Mouse (Mus musculus) midbrain, postnatal 0 days (tissue): ENCODE measurements around the gene Kcnma1. TPM values are rescaled to one million over a fixed set of nuclear protein-coding genes. Genes with fewer than 3 reads are reported as not detected.

Source experiments
- ATAC-seq: fragments of 200-750 bp; cut with Nextera tagmentation; 2 replicates; pipeline ENCODE4 v1.8.0; 2017; ENCODE audit warnings: moderate number of reproducible peaks, mild to moderate bottlenecking, moderate TSS enrichment, moderate library complexity; ENCODE audit not compliant: low FRiP score
- DNase-seq: peaks from one replicate; pipeline ENCODE4 v3.0.0-alpha.2; 2015; ENCODE audit warnings: low spot score
- H3K27ac ChIP-seq: fragments of 300-500 bp; sonication (generic); 2 replicates; pipeline ENCODE4 v1.5.1; 2014; ENCODE audit warnings: low read depth, mild to moderate bottlenecking, low read length, mixed read lengths
- H3K27me3 ChIP-seq: fragments of 300-500 bp; sonication (generic); 2 replicates; pipeline ENCODE4 v1.6.1; 2014; ENCODE audit warnings: low read length, control low read depth, mixed read lengths; ENCODE audit not compliant: insufficient read depth
- H3K36me3 ChIP-seq: fragments of 300-500 bp; sonication (generic); 2 replicates; pipeline ENCODE4 v1.6.1; 2014; ENCODE audit warnings: low read length, control low read depth, mixed read lengths; ENCODE audit not compliant: insufficient read depth
- H3K4me1 ChIP-seq: fragments of 300-500 bp; sonication (generic); 2 replicates; pipeline ENCODE4 v1.6.1; 2014; ENCODE audit warnings: mild to moderate bottlenecking, control low read depth, antibody characterized with exemption, low read length, mixed read lengths; ENCODE audit not compliant: insufficient read depth
- H3K4me2 ChIP-seq: fragments of 300-500 bp; sonication (generic); 2 replicates; pipeline ENCODE4 v1.6.1; 2014; ENCODE audit warnings: low read depth, mild to moderate bottlenecking, low read length, mixed read lengths; ENCODE audit not compliant: poor library complexity, severe bottlenecking
- H3K4me3 ChIP-seq: fragments of 300-500 bp; sonication (generic); 2 replicates; pipeline ENCODE4 v1.5.1; 2014; ENCODE audit warnings: low read depth, mild to moderate bottlenecking, low read length, moderate library complexity
- H3K9ac ChIP-seq: fragments of 300-500 bp; sonication (generic); replicated peaks from 2 replicates; pipeline ENCODE4 v1.6.1; 2014; ENCODE audit warnings: mild to moderate bottlenecking, low read length, moderate library complexity, mixed read lengths; ENCODE audit not compliant: poor library complexity, severe bottlenecking
- H3K9me3 ChIP-seq: fragments of 300-500 bp; sonication (generic); 2 replicates; pipeline ENCODE4 v1.6.1; 2016; ENCODE audit warnings: low read length, control low read depth
- CTCF ChIP-seq: IDR thresholded peaks from 2 replicates; pipeline ENCODE4 v1.5.1; 2016; ENCODE audit warnings: antibody characterized with exemption, mild to moderate bottlenecking
- WGBS: fragments of 180-500 bp; shearing (Covaris S2); extraction: QIAGEN DNeasy Blood & Tissue Kit; methylation state at CpG from one replicate; pipeline ENCODE4 v1.1.7; 2014; 5-methylcytosine and 5-hydroxymethylcytosine counted together
- polyA plus RNA-seq: library from polyadenylated mRNA; unstranded; fragments of >200 nt; fragmentation: Nextera tagmentation; extraction: Ambion mirVana; gene quantifications from 2 replicates; pipeline ENCODE4 v1.2.1, GENCODE M21; 2015
- total RNA-seq: library from RNA; depleted of rRNA; stranded (reverse); fragments of >200 nt; gene quantifications from 2 replicates; pipeline ENCODE4 v1.2.3, GENCODE M21; 2014

The Kcnma1 gene
- total and polyA plus RNA-seq, 2 experiments from 2014 or later = 20.6 to 45.7 TPM

GRCm38 (mm10) chr14:23741531-23741930, 272.8 kb downstream of the Kcnma1 start:
- no peaks in the 10 kb centered on the region; the same call in 1 of the 2 replicates for H3K4me1 ChIP-seq
- no peak overlapping the region for H3K4me3 ChIP-seq
- no peaks in the 10 kb centered on the region for H3K27me3 ChIP-seq
- ATAC-seq (no peak), DNase-seq (no peak)
- no peak overlapping the region for H3K4me2 ChIP-seq
- TF ChIP-seq CTCF = no peak
- H3K36me3 ChIP-seq = no peaks in the 10 kb centered on the region
- H3K9ac ChIP-seq = no peak overlapping the region
- H3K27ac ChIP-seq = no peak overlapping the region
- H3K9me3 ChIP-seq = no peaks in the 10 kb centered on the region

- no peak for TF ChIP-seq CTCF
- Histone ChIP-seq H3K9ac (no peak overlapping the region), H3K27me3 (no peaks in the 10 kb centered on the region), H3K4me2 (no peak overlapping the region), H3K4me1 (no peaks in the 10 kb centered on the region; the same call in 1 of the 2 replicates), H3K4me3 (no peak overlapping the region), H3K27ac (no peak overlapping the region), H3K9me3 (no peaks in the 10 kb centered on the region), H3K36me3 (no peaks in the 10 kb centered on the region)
- DNase-seq = no peak
- WGBS = 96% methylated on average over 3 of the region's 3 CpGs
- ATAC-seq = no peak
Observed at GRCm38 (mm10) chr14:23734200-23734599, 280.1 kb downstream of the Kcnma1 start.

GRCm38 (mm10) chr14:23729377-23729776, 284.9 kb downstream of the Kcnma1 start:
- no peak for DNase-seq
- no peaks in the 10 kb centered on the region for H3K36me3 ChIP-seq
- no peaks in the 10 kb centered on the region for H3K9me3 ChIP-seq
- no peaks in the 10 kb centered on the region for H3K27me3 ChIP-seq
- no peak overlapping the region for H3K4me2 ChIP-seq
- WGBS = 62% methylated on average over 2 of the region's 2 CpGs
- no peaks in the 10 kb centered on the region for H3K4me1 ChIP-seq
- no peak overlapping the region for H3K27ac ChIP-seq
- no peak overlapping the region for H3K4me3 ChIP-seq
- H3K9ac ChIP-seq = no peak overlapping the region
- TF ChIP-seq CTCF = no peak
- ATAC-seq = no peak

- WGBS = 40% methylated on average over 7 of the region's 7 CpGs
Observed at GRCm38 (mm10) chr14:23723701-23724430, 290.4 kb downstream of the Kcnma1 start.

GRCm38 (mm10) chr14:23719246-23719645, 295.0 kb downstream of the Kcnma1 start:
- Histone ChIP-seq H3K4me3 (no peak overlapping the region), H3K27ac (no peak overlapping the region), H3K27me3 (no peaks in the 10 kb centered on the region), H3K9me3 (no peaks in the 10 kb centered on the region), H3K4me2 (no peak overlapping the region), H3K9ac (no peak overlapping the region), H3K4me1 (no peaks in the 10 kb centered on the region), H3K36me3 (no peaks in the 10 kb centered on the region)
- no peak for TF ChIP-seq CTCF
- ATAC-seq (no peak), DNase-seq (peak; percentile 69)
- WGBS = 33% methylated on average over 3 of the region's 3 CpGs

More at GRCm38 (mm10) chr14:23723701-23724430, 290.4 kb downstream of the Kcnma1 start:
- Histone ChIP-seq H3K9ac (no peak overlapping the region), H3K27ac (no peak overlapping the region), H3K36me3 (no peaks in the 10 kb centered on the region), H3K4me2 (no peak overlapping the region), H3K9me3 (no peaks in the 10 kb centered on the region), H3K27me3 (no peaks in the 10 kb centered on the region), H3K4me1 (no peaks in the 10 kb centered on the region), H3K4me3 (no peak overlapping the region)
- TF ChIP-seq CTCF = no peak
- ATAC-seq = no peak; the same call in 1 of the 2 replicates
- DNase-seq = peak; percentile 82

- Histone ChIP-seq H3K27ac (no peak overlapping the region), H3K4me3 (no peak overlapping the region), H3K4me2 (no peak overlapping the region), H3K36me3 (no peaks in the 10 kb centered on the region), H3K9ac (no peak overlapping the region), H3K4me1 (no peaks in the 10 kb centered on the region), H3K27me3 (no peaks in the 10 kb centered on the region), H3K9me3 (no peaks in the 10 kb centered on the region)
- DNase-seq (no peak), ATAC-seq (no peak)
- no peak for TF ChIP-seq CTCF
- WGBS = 80% methylated on average over 6 of the region's 6 CpGs
Observed at GRCm38 (mm10) chr14:23718667-23719066, 295.6 kb downstream of the Kcnma1 start.
